Mouse (Mus musculus) CD4-positive, CD25-positive, alpha-beta regulatory T cell, adult 4 months (primary cell): ENCODE measurements around the gene Uts2. TPM values are rescaled to one million over a fixed set of nuclear protein-coding genes. Genes with fewer than 3 reads are reported as not detected.
A peak's percentile ranks its signal among the peaks of the same experiment; 100 is the strongest.

Experiments used
- ATAC-seq: one replicate; pipeline ENCODE4 v1.8.0; 2017
- polyA plus RNA-seq, 2 experiments: library from polyadenylated mRNA; unstranded; fragments of 100-300 nt; shearing (Covaris generic); gene quantifications; one replicate each; pipeline ENCODE4 v1.2.1; 2017

Uts2 gene
- not detected for polyA plus RNA-seq

- ATAC-seq: no peak
These were observed at the start of gene Uts2 for GRCm38 (mm10) chr4:150996797-150997196. Gene Uts2 (plus strand): TSS chr4:150997097.

DNA sequence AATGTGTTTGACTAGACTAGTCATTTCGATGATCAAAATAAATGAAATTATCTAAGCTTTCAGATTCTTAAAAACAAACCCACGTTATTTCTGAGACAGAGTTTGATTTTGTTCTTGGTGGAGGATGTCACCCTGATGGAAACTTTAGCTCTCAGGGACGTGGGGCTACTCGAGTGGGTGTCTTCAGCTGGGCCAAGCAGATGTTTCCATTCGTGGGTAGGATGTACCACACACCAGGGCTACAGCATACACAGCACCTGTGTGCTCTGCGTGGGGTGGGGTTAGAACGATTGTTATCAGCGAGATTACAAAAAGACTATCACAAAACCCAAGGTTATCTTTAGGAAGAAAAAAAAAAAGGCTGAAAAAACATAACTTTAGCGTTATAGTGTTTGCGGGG, 45.9 kb upstream of the Uts2 start:
- ATAC-seq: peak; percentile 87

DNA sequence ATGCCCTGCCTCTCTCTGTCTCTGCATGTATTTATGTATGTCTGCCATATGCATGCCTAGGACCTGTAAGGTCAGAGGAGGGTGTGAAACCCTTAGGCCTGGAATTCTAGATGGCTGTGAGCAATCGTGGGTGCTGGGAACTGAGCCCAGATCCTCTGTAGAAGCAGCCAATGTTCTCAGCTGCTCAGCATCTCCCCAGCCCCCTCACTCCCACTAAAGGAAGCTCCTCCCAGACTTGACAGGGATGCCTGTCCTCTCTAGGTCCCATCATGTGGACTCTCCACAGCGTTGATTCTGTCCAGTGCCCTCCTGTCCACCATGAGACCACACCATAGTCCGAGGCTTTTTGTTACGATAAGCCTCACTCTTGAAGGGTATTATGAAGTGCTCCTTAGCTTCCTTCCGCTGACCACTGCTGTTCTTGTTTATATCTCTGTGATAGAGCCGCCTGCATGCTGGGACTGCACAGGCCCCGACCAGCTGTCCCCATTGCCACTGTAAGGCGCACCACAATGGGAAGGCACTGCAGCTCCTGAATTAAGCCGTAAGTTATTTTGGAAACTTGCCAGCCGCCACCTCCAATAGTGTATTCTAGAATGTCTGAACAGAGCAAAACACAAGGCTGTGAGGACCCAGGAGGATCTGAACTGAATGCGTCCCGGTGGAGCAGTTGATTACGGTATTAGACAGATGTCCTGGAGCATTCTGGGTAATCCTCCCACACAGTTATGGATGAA, 40.4 kb upstream of the Uts2 start:
- ATAC-seq: no peak

GRCm38 (mm10) chr4:150957106-150957458, 39.8 kb upstream of the Uts2 start:
- no peak for ATAC-seq

DNA sequence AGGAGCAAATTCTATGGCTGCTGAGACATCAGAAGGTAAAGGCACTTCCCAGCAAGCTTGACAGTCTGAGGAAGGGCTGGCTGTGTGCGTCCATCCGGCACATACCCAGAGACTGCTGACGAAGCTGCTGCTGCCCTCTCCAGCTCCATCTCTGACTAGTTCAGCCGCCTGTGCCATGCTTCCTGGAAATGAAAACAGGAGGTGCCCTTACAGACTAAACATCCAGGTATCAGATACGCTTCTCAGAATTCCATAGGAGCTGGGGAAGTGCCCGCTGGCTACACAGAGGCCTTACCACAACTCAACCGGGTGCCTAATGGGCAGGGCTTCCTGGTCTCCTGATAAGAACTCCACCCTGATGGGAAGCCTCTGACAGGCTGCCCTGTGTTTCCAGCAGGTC, 38.4 kb upstream of the Uts2 start:
- no peak for ATAC-seq

DNA sequence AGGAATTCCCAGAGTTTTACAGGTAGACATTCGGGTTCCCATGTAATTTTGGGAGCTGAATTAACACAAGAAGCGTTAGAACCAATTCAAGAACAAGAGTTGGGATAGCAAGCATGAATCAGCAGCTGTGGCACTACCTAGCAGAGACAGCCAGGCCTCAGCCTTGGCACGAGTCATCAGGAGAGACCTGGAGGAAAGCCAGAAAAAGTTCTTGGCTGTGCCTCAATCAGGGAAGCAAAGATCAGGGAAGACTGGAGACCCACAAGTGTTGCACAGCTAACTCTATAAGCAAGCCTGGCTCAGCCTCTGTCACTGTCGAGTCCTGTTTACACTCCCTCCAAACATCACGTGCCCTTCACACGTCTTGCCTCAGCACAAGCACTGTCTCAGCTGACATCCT, 34.7 kb upstream of the Uts2 start:
- no peak for ATAC-seq

DNA sequence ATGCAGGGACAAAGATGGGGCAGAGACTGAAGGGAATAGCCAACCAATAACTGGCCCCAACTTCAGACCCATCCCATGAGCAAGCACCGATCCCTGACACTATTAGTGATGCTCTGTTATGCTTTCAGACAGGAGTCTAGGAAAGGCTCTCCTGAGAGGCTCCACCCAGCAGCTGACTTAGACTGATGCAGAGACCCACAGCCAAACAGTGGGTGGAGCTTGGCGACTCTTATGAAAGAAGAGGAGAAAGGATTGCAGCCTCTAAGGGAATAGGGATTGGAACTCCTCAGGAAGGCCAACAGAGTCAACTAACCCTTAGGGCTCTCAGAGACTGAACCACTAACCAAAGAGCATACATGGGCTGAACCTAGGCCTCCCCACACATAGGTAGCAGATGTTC, 33.2 kb upstream of the Uts2 start:
- ATAC-seq: no peak

- peak; percentile 87 for ATAC-seq
These were observed 32.0 kb upstream of the Uts2 start for GRCm38 (mm10) chr4:150964635-150965554.

DNA sequence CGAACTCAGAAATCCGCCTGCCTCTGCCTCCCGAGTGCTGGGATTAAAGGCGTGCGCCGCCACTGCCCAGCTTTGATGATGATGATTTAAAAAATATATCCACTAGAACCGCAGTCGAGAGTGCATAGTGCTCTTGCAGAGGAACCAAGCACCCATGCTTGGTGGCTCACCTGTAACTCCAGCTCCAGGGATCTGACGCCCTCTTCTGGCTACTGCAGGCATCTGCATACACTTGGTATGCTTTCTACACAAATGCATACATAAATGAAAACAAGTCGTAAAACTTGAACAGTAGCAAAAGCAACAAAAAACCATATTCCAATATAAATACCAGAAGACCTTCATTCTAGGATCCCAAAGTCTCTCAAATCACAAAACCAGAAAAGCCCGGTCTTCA, 31.3 kb upstream of the Uts2 start:
- ATAC-seq: no peak

DNA sequence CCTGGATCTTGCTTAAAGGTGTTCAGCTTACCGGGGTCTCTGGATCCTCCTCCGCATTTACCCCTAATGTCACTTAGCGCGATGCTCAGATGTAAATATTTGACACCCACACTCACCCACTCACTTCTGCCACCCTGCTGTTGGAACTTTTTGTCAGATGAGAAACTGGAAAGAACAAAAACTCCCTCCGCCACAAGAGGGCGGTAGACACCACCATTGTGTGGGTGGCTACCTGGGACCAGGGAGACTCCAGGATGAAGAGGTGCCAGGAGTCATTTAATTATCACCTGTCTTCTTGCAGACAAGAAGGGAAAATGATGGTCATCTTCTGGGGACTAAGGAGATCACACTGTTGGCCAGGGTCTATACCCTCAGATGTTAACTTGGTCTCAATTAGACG, 30.3 kb upstream of the Uts2 start:
- no peak for ATAC-seq

GRCm38 (mm10) chr4:150968956-150969355, 27.9 kb upstream of the Uts2 start:
- ATAC-seq: no peak

DNA sequence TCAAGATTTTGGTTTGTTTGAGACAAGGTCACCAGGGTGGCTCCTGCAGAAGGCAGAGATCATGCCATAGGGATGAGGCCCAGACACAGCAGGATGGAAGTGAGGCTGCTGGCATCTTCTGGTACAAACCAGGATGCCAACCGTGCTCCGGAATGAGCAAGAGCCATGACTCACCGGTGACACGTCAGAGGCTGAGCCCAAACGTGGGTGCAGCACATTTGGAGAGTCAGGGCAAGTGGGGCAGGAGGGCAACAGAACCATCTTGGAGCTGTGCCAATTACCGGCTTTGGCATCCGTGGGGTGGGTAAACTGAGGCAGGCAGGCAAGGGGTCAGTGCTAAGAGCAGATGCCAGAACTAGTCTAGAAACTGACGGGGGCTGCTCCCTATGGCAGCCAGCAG, 23.6 kb upstream of the Uts2 start:
- ATAC-seq: no peak

DNA sequence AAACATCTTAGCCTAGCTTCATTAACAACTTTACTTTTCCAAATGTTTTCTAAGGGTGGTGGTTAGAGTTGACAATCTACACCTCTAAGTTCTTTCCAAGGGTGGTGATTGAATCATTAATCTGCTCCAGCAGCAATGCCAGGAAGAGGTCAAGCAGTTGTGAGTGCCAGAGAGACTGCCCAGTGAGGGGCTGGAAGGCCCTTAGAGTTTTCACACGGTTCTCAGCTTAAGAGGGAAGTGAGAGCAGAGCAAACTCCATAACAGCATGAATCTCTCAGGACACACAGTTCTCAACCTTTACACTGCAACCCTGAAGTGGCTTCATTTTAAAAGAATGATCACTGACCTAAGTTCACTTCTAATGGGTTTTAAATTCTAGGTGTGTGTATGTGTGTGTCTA, 21.8 kb upstream of the Uts2 start:
- no peak for ATAC-seq

GRCm38 (mm10) chr4:150978156-150978910, 18.6 kb upstream of the Uts2 start:
- no peak for ATAC-seq

DNA sequence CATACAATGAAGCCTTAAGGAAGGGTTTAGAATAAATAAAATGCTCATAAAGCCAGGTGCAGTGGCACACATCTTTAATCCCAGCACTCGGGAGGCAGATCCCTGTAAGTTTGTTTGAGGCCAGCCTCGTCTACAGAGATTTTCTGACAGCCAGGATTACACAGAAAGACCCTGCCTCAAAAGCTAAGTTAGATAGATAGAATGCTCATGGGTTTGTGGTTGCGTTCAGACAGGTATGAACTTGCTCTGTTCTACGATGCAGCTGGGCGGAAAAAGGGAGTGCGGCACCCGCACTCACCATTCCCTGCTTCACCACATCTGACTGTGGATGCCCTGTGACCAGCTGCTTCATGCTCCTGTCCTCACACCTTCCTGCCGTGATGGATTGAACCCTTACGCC, 17.4 kb upstream of the Uts2 start:
- ATAC-seq: no peak

- ATAC-seq: no peak
These were observed 16.7 kb upstream of the Uts2 start for GRCm38 (mm10) chr4:150980153-150980552.

GRCm38 (mm10) chr4:150990148-150990547, 6.7 kb upstream of the Uts2 start:
- no peak for ATAC-seq

DNA sequence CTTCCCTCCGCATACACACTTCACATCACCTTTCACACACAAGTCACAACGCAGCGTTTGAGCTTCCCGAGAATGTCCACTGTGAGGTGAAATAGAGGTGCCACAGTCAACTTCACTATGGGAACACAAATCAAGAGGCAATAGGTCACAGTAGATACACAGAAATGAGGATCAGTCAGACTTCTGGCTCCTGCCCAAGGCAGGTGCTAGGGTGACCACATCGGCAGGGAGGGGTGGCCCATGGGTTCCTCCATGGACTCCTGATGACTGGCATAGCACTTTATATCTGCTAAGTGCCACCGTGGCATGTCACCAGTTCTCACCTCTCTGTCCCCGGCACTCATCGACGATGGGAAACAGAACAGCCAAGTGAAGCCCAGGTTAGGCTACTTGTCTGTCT, 1.7 kb downstream of the Uts2 start:
- no peak for ATAC-seq

DNA sequence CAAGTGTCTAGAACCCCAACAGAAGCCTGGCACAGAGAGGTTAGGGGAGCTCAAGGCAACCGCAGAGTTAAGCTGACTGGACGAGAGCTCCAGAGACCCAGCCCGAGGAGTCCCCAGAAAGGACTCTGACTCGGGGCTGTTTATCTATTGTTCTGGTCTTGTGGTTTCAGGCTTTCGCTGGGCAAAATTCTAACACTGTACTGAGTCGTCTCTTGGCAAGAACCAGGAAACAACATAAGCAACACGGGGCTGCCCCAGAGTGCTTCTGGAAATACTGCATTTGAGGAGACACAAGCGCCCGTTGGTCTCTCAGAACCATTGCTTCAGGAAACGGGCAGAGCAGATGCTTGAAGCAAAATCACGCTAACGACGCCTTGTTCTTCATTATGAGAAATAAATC, 4.5 kb downstream of the Uts2 start:
- no peak for ATAC-seq

DNA sequence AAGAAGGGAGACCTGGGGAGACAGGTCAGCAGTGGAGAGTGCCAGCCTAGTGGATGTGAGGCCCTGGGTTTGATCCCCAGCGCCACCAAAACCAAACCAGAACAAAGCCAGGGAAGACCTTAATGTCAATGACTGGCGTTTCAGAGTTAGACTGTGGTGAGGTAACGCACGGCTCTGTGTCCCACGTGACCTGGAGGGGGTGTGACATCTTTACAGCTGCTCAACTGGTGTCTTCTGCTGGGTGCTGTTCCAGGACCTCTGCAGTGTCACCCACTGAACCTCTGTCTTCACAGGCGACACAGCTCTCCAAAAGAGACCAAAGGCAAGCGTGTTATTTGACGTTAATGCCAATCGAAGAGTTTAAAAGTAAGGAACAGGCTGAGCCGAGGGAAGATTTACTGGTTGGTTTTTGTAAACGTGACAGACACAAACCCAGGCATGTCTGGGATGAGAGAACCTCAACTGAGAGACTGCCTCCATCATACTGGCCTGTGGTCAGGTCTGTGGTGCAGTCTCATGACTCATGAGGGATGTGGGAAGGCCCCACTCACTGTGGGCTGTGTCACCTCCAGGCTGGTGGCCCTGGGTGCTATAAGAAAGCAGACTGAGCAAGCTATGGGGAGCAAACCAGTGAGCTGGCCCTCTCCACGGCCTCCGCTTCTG, 8.9 kb downstream of the Uts2 start:
- peak; percentile 69 for ATAC-seq

DNA sequence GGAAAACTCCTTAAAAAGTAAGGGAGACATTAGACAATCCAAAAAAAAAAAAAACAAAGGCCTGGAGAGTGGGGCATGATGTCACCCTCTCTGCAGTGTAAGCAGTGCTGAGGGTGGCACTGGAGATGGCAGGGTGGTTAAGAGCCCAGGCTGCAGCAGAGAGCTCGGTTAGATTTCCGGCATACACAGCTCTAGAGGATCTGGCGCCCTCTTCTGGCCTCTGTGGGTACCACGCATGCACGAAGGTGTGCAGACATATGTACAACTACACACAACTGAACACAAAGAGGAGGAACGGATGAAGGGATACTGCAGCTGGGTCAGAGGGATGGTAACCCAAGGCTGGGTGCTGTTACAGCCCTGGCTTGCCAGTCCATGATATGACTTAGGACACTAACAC, 10.0 kb downstream of the Uts2 start:
- ATAC-seq: no peak

- no peak for ATAC-seq
These were observed 13.4 kb downstream of the Uts2 start for GRCm38 (mm10) chr4:151010316-151010715.

DNA sequence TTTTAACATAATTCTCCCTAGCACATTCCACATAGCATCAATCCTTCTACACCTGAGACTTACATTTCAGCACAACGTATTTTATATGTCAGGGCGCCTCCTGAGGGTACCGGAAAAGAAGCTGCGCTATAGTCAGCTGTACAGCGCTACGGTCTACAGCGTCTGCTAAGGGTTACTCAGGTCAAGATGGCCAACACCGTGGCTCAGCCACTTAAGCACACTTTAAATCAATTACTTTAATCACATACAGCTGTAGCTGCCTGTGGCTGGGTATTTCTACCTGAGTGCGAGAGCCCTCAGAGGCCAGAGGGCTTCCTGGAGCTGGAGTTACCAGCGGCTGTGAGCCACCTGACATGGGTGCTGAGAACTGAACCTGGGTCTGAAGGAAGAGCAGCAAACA, 19.0 kb downstream of the Uts2 start:
- ATAC-seq: no peak
